Mouse (Mus musculus) cortical plate, adult 2 months (tissue): ENCODE data around the gene Spin1. TPM values are rescaled to one million over a fixed set of nuclear protein-coding genes. Genes with fewer than 3 reads are reported as not detected.

ENCODE experiments used
- H3K27ac ChIP-seq: fragments of 200-500 bp; 2 replicates; pipeline ENCODE4 v1.5.1; 2012; ENCODE audit warnings: low read length, control low read depth, inconsistent platforms; ENCODE audit not compliant: insufficient read depth
- H3K4me1 ChIP-seq: fragments of 200-500 bp; 2 replicates; pipeline ENCODE4 v1.6.1; 2011; ENCODE audit warnings: low read length; ENCODE audit not compliant: control insufficient read depth, insufficient read depth
- H3K4me3 ChIP-seq: fragments of 200-500 bp; 2 replicates; pipeline ENCODE4 v1.5.1; 2011; ENCODE audit warnings: mild to moderate bottlenecking, low read length, control low read depth; ENCODE audit not compliant: insufficient read depth
- CTCF ChIP-seq: fragments of 200-500 bp; IDR thresholded peaks from 2 replicates; pipeline ENCODE4 v1.5.1; 2011; ENCODE audit warnings: mild to moderate bottlenecking, control low read depth, low read length; ENCODE audit not compliant: insufficient read depth; ENCODE audit errors: extremely low read depth
- POLR2A ChIP-seq: fragments of 200-500 bp; IDR thresholded peaks from 2 replicates; pipeline ENCODE4 v1.6.1; 2011; ENCODE audit warnings: mild to moderate bottlenecking, low read length, control low read depth; ENCODE audit not compliant: insufficient read depth; ENCODE audit errors: extremely low read depth
- polyA plus RNA-seq: library from polyadenylated mRNA; depleted of rRNA; stranded (reverse); fragments of >200 nt; gene quantifications from 2 replicates; pipeline ENCODE4 v1.2.3, GENCODE M21; 2012

Spin1 gene
- polyA plus RNA-seq, 1 experiment: 89.9 TPM

DNA sequence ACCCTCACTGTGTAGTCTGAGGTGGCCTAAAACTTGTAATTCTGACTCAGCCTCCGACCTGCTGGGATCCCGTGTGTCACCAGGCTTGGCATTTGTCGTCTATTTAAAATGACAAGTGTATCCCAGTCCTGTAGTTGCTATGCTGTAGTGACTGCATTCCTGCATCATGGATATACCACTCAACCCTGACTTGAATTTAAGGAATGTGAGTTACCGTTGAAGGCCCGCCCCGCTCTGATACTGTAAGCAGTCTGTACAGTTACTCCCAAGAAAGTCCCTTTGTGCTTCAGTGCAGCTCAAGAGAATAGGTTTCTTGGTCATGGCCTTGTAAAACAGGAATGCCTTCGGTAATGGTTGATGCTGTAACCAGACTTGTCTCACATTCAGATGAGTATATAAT, 27.7 kb downstream of the Spin1 start:
- H3K27ac ChIP-seq: no peak overlapping the region
- TF ChIP-seq POLR2A: no peak
- no peak for TF ChIP-seq CTCF
- no peak overlapping the region for H3K4me3 ChIP-seq
- H3K4me1 ChIP-seq: peaks cover 10% of the 10 kb centered on the region

DNA sequence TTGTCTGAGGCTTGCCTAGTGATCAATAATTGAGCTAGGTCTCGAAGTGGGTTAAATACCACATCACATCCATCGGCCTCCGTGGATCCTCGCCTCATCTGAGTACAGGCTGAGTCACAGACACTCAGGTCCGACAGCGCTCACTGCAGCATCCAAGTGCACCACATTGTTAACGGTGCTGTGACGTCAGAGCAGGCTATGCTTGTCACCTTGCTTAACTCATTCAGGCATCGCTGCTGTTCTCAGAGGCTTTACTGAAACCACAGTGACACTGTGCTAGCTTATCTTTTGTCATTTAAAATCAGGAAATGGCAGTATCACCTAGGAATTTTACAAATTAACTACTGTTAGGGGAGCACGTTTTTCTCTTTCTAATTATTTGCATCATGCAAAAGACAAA, 30.5 kb downstream of the Spin1 start:
- TF ChIP-seq CTCF: no peak
- no peak for TF ChIP-seq POLR2A
- H3K27ac ChIP-seq: no peak overlapping the region
- H3K4me1 ChIP-seq: peaks cover 3% of the 10 kb centered on the region; the same call in 1 of the 2 replicates
- H3K4me3 ChIP-seq: no peak overlapping the region

DNA sequence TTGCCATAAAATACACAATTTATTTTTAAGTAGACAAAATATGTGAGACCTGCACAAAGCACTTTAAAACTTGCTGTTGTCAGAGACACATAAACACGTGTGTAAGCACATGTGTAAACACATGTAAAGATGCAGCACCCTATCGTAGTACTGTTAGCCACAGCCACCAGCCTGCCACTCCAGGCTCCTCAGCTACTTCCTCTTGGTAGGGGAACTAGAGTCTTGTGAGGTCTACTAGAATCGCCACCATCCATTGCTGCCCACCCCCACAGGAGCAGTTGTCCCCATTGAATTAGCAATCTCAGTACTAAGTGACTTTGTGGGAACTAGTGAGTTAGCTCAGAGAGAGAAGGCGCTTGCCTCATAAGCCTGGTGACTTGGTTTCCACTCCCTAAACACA, 35.6 kb downstream of the Spin1 start:
- Histone ChIP-seq H3K4me1 (peaks cover 8% of the 10 kb centered on the region), H3K27ac (no peak overlapping the region), H3K4me3 (no peak overlapping the region)
- TF ChIP-seq CTCF (no peak), POLR2A (no peak)

DNA sequence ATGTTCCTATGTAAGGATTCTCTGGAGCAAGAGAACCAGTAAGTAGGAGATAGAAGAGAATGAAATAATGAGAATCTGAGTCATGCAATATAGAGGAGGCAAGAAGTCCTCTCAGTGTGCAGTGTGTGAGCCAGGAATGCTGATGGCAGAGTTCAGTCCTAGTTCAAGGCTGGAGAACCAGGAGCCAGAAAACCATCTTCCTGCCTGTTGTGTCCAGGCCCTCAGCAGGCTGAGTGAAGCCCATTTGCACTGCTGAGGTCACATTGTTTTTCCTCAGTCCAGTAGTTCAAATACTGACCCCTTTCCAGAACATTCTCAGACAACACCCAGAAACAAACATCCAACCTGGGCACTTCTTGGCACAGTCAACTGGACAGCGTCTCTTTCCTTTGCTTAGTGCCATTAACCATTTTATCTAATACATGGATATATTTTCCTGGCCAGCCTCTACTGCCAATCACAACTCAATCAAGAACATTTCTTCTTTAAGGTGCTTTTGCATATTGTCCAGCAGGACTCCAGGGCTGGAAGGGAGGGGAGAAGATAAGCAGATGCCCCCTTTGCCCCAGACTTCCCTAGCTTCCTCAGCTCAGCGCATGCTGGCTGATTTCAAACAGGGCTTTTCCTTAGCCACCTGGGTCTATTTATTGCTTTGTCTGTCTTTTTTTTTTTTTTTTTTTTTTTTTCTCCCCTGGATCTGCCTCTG, 36.5 kb downstream of the Spin1 start:
- Histone ChIP-seq H3K4me1 (peaks cover 8% of the 10 kb centered on the region), H3K27ac (no peak overlapping the region), H3K4me3 (no peak overlapping the region)
- TF ChIP-seq CTCF (no peak), POLR2A (no peak)

DNA sequence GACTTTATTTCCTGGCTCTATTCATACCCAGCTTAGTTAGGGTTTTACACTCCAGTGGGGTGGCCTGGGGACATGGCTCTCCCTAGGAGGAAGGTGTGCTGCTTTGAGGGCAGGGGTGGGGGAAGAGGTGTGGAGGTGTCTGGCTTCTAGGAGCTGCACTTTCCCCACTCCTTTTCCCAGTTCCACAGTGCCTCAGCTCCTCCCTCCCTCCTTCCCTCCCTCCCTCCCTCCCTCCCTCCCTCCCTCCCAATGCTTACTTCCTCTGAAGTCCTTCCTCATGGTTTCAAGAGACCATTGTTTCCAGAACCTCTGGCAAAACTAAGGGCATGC, 37.0 kb downstream of the Spin1 start:
- H3K4me1 ChIP-seq: peaks cover 8% of the 10 kb centered on the region
- no peak overlapping the region for H3K4me3 ChIP-seq
- H3K27ac ChIP-seq: no peak overlapping the region
- TF ChIP-seq POLR2A (no peak), CTCF (no peak)

DNA sequence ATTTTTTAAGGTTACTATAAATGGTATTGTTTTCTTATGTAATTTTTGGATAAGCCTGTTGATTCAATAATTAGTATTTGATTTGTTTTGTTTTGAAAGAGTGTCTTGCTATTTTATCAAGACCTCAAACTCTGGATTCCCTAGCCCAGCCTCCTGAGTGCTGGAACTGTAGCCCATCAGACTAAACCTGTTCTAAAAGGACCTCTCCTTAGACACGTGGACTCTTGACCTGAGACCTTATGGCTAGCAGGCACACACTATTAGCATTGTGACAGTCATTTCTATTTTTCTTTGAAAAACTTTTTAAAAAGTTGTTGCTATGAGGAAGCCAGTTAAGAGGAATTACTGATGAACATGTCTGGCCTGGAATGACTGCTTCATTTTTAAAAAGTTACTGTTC, 46.4 kb downstream of the Spin1 start:
- Histone ChIP-seq H3K4me1 (peaks cover 4% of the 10 kb centered on the region; the same call in 1 of the 2 replicates), H3K27ac (no peak overlapping the region), H3K4me3 (no peak overlapping the region)
- TF ChIP-seq CTCF: no peak
- TF ChIP-seq POLR2A: no peak

DNA sequence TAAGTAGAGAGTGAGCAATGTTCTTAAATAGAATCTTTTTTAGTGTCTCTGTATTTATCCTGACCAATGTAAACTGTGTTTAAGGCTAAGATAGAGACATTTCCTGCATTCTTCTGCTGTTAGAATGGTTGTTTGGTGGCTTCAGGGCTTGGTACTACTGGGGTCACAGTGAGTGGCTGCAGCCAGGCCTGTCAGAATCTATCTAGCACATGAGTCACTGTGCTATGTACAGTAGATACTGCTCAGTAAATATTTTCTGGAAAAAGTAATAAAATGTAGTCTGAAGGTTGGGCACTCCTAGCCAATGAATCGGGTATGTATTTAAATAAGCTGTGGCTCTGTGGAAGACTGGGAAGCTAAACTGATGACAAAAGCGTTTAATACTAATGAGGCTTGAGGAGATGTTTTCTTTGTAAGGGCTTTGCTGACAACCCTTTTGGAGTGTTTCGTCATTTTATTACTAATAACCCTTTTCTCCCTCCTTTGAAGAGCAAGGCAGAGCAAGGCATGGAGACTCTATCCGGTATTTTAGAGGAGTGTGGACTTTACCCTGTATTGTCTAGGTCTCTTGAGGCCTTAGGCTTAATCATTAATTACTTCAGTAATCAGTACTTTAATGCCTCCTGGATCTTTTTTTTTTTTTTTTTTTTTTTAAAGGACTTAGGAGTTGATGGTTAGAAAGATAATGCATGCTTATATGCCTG, 52.4 kb downstream of the Spin1 start:
- TF ChIP-seq CTCF (no peak), POLR2A (no peak)
- H3K27ac ChIP-seq: no peak overlapping the region
- H3K4me3 ChIP-seq: no peak overlapping the region
- no peaks in the 10 kb centered on the region for H3K4me1 ChIP-seq

DNA sequence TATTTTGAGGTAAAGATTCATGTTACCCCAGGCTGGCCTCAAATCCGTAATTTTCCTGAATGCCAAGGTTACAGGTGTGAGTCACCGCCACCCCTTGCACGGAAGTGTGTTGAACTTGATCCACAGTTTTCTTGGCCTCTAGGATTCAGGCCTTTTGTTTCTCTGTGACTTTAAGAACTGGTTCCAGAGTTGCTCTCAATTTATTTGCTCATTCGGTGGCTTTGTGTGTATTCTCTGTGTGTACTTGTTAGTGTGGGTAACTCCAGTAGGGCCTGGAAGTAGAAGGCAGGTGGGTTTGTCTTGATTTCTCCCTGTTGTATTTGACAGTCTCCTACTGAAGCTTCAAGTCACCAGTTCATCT, 53.0 kb downstream of the Spin1 start:
- Histone ChIP-seq H3K4me1 (no peaks in the 10 kb centered on the region), H3K4me3 (no peak overlapping the region), H3K27ac (no peak overlapping the region)
- TF ChIP-seq POLR2A: no peak
- no peak for TF ChIP-seq CTCF

DNA sequence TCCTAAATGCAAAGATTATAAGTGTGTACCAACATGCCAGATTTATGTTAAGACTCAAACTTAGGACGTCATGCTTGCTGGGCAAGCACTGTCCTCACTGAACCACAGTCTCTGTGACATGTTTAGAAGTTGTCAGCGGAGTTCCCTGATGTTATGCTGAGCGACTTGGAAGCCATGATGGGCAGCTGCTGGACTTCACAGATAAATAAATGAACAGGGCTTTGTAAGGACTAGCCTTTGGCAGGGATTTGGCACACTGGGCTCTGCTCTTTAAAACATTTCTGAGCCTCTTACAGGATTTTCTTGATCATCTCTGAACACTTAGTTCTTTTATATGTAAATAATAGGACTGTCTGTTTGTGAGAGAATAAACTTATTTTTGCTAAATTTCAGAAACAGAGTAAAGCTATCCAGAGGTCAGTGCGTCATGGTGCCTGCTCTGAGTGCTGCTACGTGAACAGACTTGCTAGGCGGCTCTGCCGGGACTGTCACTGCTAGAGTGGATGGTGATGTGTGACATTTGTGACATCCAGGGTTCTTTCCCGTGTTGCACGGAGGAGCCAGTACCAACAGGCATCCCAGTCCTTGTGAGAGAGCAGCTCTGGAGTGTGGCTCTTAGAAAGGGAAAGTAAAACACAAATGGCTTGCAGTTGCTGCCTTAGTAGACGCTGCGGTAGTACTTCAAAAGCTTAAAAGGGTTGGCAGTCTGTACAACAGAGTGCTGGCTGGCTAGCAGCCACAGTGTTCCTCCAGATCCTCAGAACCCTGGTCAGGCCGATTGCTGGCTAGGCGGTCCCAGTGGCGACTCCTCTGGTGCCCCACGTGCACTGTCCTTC, 54.7 kb downstream of the Spin1 start:
- no peak overlapping the region for H3K27ac ChIP-seq
- TF ChIP-seq POLR2A (no peak), CTCF (no peak)
- no peak overlapping the region for H3K4me3 ChIP-seq
- H3K4me1 ChIP-seq: no peaks in the 10 kb centered on the region

DNA sequence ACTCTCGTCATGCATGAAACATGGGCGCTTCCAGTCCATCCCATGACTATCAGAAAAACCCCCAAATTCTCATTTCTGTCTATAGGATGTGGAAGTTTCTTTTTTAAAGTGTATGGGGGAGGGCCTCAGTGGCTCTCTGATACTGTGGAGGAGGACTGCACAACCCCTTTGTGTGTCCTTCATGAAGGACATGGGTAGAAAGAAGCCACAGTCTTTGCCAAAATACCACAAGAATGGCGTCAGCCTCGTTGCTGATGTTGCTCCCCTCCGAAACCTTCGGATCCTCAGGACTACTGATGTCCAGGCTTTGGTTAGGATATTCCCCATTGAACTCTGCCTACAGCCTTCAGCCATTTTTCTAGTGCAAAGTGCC, 55.3 kb downstream of the Spin1 start:
- TF ChIP-seq CTCF: no peak
- TF ChIP-seq POLR2A: no peak
- Histone ChIP-seq H3K4me3 (no peak overlapping the region), H3K4me1 (no peaks in the 10 kb centered on the region), H3K27ac (no peak overlapping the region)
